Mouse (Mus musculus): ENCODE results near the gene Eppin. TPM values are rescaled to one million over a fixed set of nuclear protein-coding genes. Genes with fewer than 3 reads are reported as not detected.

Gene Eppin
- polyA plus RNA-seq, 1 experiment from 2014 or later = not detected

Other genes starting within 250 kb of the Eppin start
- 0.39 and 0.97 TPM in 2 replicates for gene Slpi, start 204.5 kb downstream of the Eppin start, polyA plus RNA-seq (2014; fragmentation: Nextera tagmentation; extraction: Ambion mirVana)
- 0.06 and 0.19 TPM in 2 replicates for gene Rbpjl, start 190.5 kb downstream of the Eppin start, polyA plus RNA-seq (2014; fragmentation: Nextera tagmentation; extraction: Ambion mirVana)
- gene Matn4, start 188.4 kb downstream of the Eppin start, polyA plus RNA-seq (2014; fragmentation: Nextera tagmentation; extraction: Ambion mirVana) = 0.34 and 0.77 TPM in 2 replicates
- 33.9 and 34.6 TPM in 2 replicates for gene Sdc4, start 149.7 kb downstream of the Eppin start, polyA plus RNA-seq (2014; fragmentation: Nextera tagmentation; extraction: Ambion mirVana)
- gene Sys1, start 136.6 kb downstream of the Eppin start, polyA plus RNA-seq (2014; fragmentation: Nextera tagmentation; extraction: Ambion mirVana) = 37.0 and 42.3 TPM in 2 replicates
- gene Gm20458, start 132.6 kb downstream of the Eppin start, polyA plus RNA-seq (2014; fragmentation: Nextera tagmentation; extraction: Ambion mirVana) = 4.8 and 8.4 TPM in 2 replicates
- not detected in 2 replicates for gene Trp53tg5, start 119.9 kb downstream of the Eppin start, polyA plus RNA-seq (2014; fragmentation: Nextera tagmentation; extraction: Ambion mirVana)
- 16.5 and 21.9 TPM in 2 replicates for gene Dbndd2, start 107.5 kb downstream of the Eppin start, polyA plus RNA-seq (2014; fragmentation: Nextera tagmentation; extraction: Ambion mirVana)
- gene Pigt, start 96.1 kb downstream of the Eppin start, polyA plus RNA-seq (2014; fragmentation: Nextera tagmentation; extraction: Ambion mirVana) = 63.0 and 66.0 TPM in 2 replicates
- 6.6 and 10.3 TPM in 2 replicates for gene Wfdc2, start 31.2 kb downstream of the Eppin start, polyA plus RNA-seq (2014; fragmentation: Nextera tagmentation; extraction: Ambion mirVana)
- not detected in 2 replicates for gene Spint3, start 20.1 kb downstream of the Eppin start, polyA plus RNA-seq (2014; fragmentation: Nextera tagmentation; extraction: Ambion mirVana)
- gene Wfdc6a, start 8.1 kb downstream of the Eppin start, polyA plus RNA-seq (2014; fragmentation: Nextera tagmentation; extraction: Ambion mirVana) = not detected in 2 replicates
- not detected in 2 replicates for gene Wfdc6b, start 19.9 kb upstream of the Eppin start, polyA plus RNA-seq (2014; fragmentation: Nextera tagmentation; extraction: Ambion mirVana)
- not detected in 2 replicates for gene Wfdc8, start 20.0 kb upstream of the Eppin start, polyA plus RNA-seq (2014; fragmentation: Nextera tagmentation; extraction: Ambion mirVana)
- gene Wfdc16, start 45.2 kb upstream of the Eppin start, polyA plus RNA-seq (2014; fragmentation: Nextera tagmentation; extraction: Ambion mirVana) = not detected in 2 replicates
- gene Wfdc10, start 62.5 kb upstream of the Eppin start, polyA plus RNA-seq (2014; fragmentation: Nextera tagmentation; extraction: Ambion mirVana) = 0.53 TPM in 1 of 2 replicates, not detected in the other
- not detected in 2 replicates for gene Wfdc9, start 63.0 kb upstream of the Eppin start, polyA plus RNA-seq (2014; fragmentation: Nextera tagmentation; extraction: Ambion mirVana)
- not detected in 2 replicates for gene Wfdc11, start 80.5 kb upstream of the Eppin start, polyA plus RNA-seq (2014; fragmentation: Nextera tagmentation; extraction: Ambion mirVana)
- gene Wfdc13, start 91.5 kb upstream of the Eppin start, polyA plus RNA-seq (2014; fragmentation: Nextera tagmentation; extraction: Ambion mirVana) = not detected in 2 replicates
- gene Spint4, start 104.9 kb upstream of the Eppin start, polyA plus RNA-seq (2014; fragmentation: Nextera tagmentation; extraction: Ambion mirVana) = not detected in 2 replicates
- not detected in 2 replicates for gene Spint5, start 121.7 kb upstream of the Eppin start, polyA plus RNA-seq (2014; fragmentation: Nextera tagmentation; extraction: Ambion mirVana)
- 0.19 TPM in 1 of 2 replicates, not detected in the other for gene Wfdc3, start 152.3 kb upstream of the Eppin start, polyA plus RNA-seq (2014; fragmentation: Nextera tagmentation; extraction: Ambion mirVana)
- 52.6 and 57.3 TPM in 2 replicates for gene Dnttip1, start 152.4 kb upstream of the Eppin start, polyA plus RNA-seq (2014; fragmentation: Nextera tagmentation; extraction: Ambion mirVana)
- 449 and 506 TPM in 2 replicates for gene Ube2c, start 176.3 kb upstream of the Eppin start, polyA plus RNA-seq (2014; fragmentation: Nextera tagmentation; extraction: Ambion mirVana)
- gene Tnnc2, start 186.4 kb upstream of the Eppin start, polyA plus RNA-seq (2014; fragmentation: Nextera tagmentation; extraction: Ambion mirVana) = 0.48 and 1.4 TPM in 2 replicates
- gene Snx21, start 192.2 kb upstream of the Eppin start, polyA plus RNA-seq (2014; fragmentation: Nextera tagmentation; extraction: Ambion mirVana) = 25.1 and 27.2 TPM in 2 replicates
- 15.1 and 16.8 TPM in 2 replicates for gene Acot8, start 211.3 kb upstream of the Eppin start, polyA plus RNA-seq (2014; fragmentation: Nextera tagmentation; extraction: Ambion mirVana)
- gene Zswim3, start 211.5 kb upstream of the Eppin start, polyA plus RNA-seq (2014; fragmentation: Nextera tagmentation; extraction: Ambion mirVana) = 7.2 and 7.4 TPM in 2 replicates
- gene Zswim1, start 229.1 kb upstream of the Eppin start, polyA plus RNA-seq (2014; fragmentation: Nextera tagmentation; extraction: Ambion mirVana) = 11.4 and 11.7 TPM in 2 replicates
- gene Spata25, start 234.9 kb upstream of the Eppin start, polyA plus RNA-seq (2014; fragmentation: Nextera tagmentation; extraction: Ambion mirVana) = 0.30 TPM in 1 of 2 replicates, not detected in the other
- 143 and 149 TPM in 2 replicates for gene Ctsa, start 239.3 kb upstream of the Eppin start, polyA plus RNA-seq (2014; fragmentation: Nextera tagmentation; extraction: Ambion mirVana)
- 41.9 and 43.2 TPM in 2 replicates for gene Neurl2, start 239.9 kb upstream of the Eppin start, polyA plus RNA-seq (2014; fragmentation: Nextera tagmentation; extraction: Ambion mirVana)